Mouse (Mus musculus): ENCODE results near the gene Dmrta2. TPM values are rescaled to one million over a fixed set of nuclear protein-coding genes. Genes with fewer than 3 reads are reported as not detected.

Gene Dmrta2
- polyA plus RNA-seq, 2 experiments, result 0.04 TPM; not detected in 1

DNA sequence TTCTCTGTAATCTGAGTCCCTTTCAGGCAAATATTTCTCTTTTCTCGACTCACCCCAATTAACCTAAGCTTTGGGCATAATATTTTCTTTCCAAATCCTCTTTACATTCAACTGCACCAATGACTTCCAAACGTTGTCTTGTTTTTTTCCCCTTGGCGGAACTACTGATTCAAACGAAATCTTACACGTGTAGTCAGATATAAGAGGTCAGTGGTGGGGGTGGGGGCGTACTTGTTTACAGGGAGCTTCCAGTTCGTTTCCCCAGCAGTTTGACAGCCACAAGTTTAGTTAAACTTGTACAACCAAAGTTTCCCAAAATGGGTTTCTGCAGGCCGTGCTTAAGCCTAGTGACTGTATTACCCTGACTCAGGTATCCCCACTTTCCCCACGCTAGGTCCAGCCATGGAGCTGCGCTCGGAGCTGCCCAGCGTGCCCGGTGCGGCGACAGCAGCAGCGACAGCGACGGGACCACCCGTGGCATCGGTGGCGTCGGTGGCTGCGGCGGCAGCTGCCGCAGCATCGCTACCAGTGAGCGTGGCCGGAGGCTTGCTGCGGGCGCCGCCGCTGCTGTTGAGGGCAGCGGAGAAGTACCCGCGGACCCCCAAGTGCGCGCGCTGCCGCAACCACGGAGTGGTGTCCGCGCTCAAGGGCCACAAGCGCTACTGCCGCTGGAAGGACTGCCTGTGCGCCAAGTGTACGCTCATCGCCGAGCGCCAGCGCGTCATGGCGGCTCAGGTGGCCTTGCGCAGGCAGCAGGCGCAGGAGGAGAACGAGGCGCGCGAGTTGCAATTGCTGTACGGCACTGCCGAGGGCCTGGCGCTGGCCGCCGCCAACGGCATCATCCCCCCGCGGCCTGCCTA lies 1.8 kb downstream of the Dmrta2 start:
- no peak for TF ChIP-seq EP300 (IDR thresholded peaks at IDR 0.05; ENCODE audit: low read depth)
- TF ChIP-seq CTCF (IDR thresholded peaks at IDR 0.05; ENCODE audit: low read depth), result no peak
- no peaks in the 10 kb centered on the region for H3K9me3 ChIP-seq (ENCODE audit: control insufficient read depth, low read length)
- H3K27ac ChIP-seq, result no peak overlapping the region
- no peak for DNase-seq (ENCODE audit: low read depth in 3 of 3, low spot score in 3 of 3)
- 2% methylated on average over 66 of the region's 66 CpGs for WGBS (ENCODE audit: insufficient replicate concordance)
- H3K9ac ChIP-seq (replicated peaks), result no peak overlapping the region
- H3K4me1 ChIP-seq (replicated peaks; ENCODE audit: control insufficient read depth in 2 of 2, insufficient read depth in 2 of 2, low read length in 1 of 2), result no peaks in the 10 kb centered on the region
- H3K36me3 ChIP-seq (replicated peaks; ENCODE audit: control insufficient read depth, insufficient read depth, low read depth), result no peaks in the 10 kb centered on the region
- peaks cover 100% of the 10 kb centered on the region for H3K27me3 ChIP-seq (ENCODE audit: control insufficient read depth, insufficient read depth, low read length)
- H3K4me2 ChIP-seq (ENCODE audit: low read depth), result no peak overlapping the region
- no peak overlapping the region for H3K4me3 ChIP-seq (ENCODE audit: insufficient read depth in 1 of 2, low read depth in 2 of 2, low read length in 2 of 2)
- no peak for ATAC-seq (ENCODE audit: insufficient read depth)

DNA sequence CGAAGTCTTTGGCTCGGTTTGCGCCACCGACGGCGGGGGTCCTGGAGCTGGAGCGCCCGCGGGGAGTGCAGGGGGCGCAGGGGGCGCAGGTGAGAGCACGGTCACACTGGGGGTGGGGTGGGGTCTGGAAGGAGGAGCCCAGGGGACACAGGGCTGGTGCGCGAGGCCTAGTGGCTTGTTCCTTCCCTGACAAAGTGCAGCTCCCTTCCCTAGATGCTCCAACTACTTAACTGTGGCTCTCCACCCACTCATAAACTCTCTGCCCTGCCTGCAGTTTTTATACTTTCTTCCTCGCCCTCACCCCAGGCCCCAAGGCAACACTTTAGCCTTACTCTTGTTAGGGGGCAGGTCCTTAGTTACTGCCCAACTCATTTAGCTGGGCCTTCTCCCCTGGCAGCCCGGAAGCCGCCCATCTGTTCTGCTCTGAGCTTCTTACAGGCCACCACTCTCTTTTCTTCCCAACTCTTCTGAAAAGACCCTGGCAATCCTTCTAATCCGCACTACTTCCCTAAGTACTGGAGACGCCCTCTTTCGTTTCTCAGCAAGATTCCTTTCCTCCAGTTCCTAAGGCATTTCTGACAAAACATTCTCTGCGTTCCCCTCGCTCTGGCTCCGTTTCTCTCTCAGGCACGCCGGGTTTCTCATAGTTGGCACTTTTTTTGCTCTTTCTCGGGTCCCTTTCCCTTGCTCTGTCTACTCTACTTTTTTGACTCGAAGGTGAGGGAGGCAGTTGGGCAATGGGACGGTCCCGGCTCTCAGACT lies 2.6 kb downstream of the Dmrta2 start:
- TF ChIP-seq CTCF (IDR thresholded peaks at IDR 0.05; ENCODE audit: low read depth), result no peak
- TF ChIP-seq EP300 (IDR thresholded peaks at IDR 0.05; ENCODE audit: low read depth), result no peak
- DNase-seq (ENCODE audit: low read depth in 3 of 3, low spot score in 3 of 3), result no peak
- H3K27me3 ChIP-seq (ENCODE audit: control insufficient read depth, insufficient read depth, low read length), result peaks cover 100% of the 10 kb centered on the region
- no peaks in the 10 kb centered on the region for H3K4me1 ChIP-seq (replicated peaks; ENCODE audit: control insufficient read depth in 2 of 2, insufficient read depth in 2 of 2, low read length in 1 of 2)
- no peak for ATAC-seq (ENCODE audit: insufficient read depth)
- no peaks in the 10 kb centered on the region for H3K36me3 ChIP-seq (replicated peaks; ENCODE audit: control insufficient read depth, insufficient read depth, low read depth)
- H3K4me3 ChIP-seq (ENCODE audit: insufficient read depth in 1 of 2, low read depth in 2 of 2, low read length in 2 of 2), result no peak overlapping the region
- no peaks in the 10 kb centered on the region for H3K9me3 ChIP-seq (ENCODE audit: control insufficient read depth, low read length)
- no peak overlapping the region for H3K4me2 ChIP-seq (ENCODE audit: low read depth)
- no peak overlapping the region for H3K9ac ChIP-seq (replicated peaks)
- 4% methylated on average over 29 of the region's 29 CpGs for WGBS (ENCODE audit: insufficient replicate concordance)
- H3K27ac ChIP-seq, result no peak overlapping the region

- H3K4me3 ChIP-seq (ENCODE audit: insufficient read depth in 1 of 2, low read depth in 2 of 2, low read length in 2 of 2), result no peak overlapping the region
- H3K4me1 ChIP-seq (replicated peaks; ENCODE audit: control insufficient read depth in 2 of 2, insufficient read depth in 2 of 2, low read length in 1 of 2), result no peaks in the 10 kb centered on the region
- no peak overlapping the region for H3K9ac ChIP-seq (replicated peaks)
- TF ChIP-seq EP300 (IDR thresholded peaks at IDR 0.05; ENCODE audit: low read depth), result no peak
- no peak for TF ChIP-seq CTCF (IDR thresholded peaks at IDR 0.05; ENCODE audit: low read depth)
- H3K27ac ChIP-seq, result no peak overlapping the region
- no peaks in the 10 kb centered on the region for H3K9me3 ChIP-seq (ENCODE audit: control insufficient read depth, low read length)
- H3K36me3 ChIP-seq (replicated peaks; ENCODE audit: control insufficient read depth, insufficient read depth, low read depth), result no peaks in the 10 kb centered on the region
- H3K27me3 ChIP-seq (ENCODE audit: control insufficient read depth, insufficient read depth, low read length), result peaks cover 100% of the 10 kb centered on the region
- DNase-seq (ENCODE audit: low read depth in 3 of 3, low spot score in 3 of 3) (no peak), ATAC-seq (ENCODE audit: insufficient read depth) (no peak)
- no peak overlapping the region for H3K4me2 ChIP-seq (ENCODE audit: low read depth)
- WGBS (ENCODE audit: insufficient replicate concordance), result 4% methylated on average over 28 of the region's 37 CpGs
Measured at GRCm38 (mm10) chr4:109981083-109981870, 3.4 kb downstream of the Dmrta2 start.

GRCm38 (mm10) chr4:109981871-109982680 lies 4.2 kb downstream of the Dmrta2 start:
- no peak for ATAC-seq (ENCODE audit: insufficient read depth)

More at GRCm38 (mm10) chr4:109981871-109982680, 4.2 kb downstream of the Dmrta2 start:
- Histone ChIP-seq H3K4me1 (replicated peaks; ENCODE audit: control insufficient read depth in 2 of 2, insufficient read depth in 2 of 2, low read length in 1 of 2) (no peaks in the 10 kb centered on the region), H3K27ac (no peak overlapping the region), H3K9me3 (ENCODE audit: control insufficient read depth, low read length) (no peaks in the 10 kb centered on the region), H3K4me2 (ENCODE audit: low read depth) (peak overlapping the region; percentile 33; the same call in 1 of the 2 replicates), H3K27me3 (ENCODE audit: control insufficient read depth, insufficient read depth, low read length) (peaks cover 100% of the 10 kb centered on the region), H3K9ac (replicated peaks) (no peak overlapping the region), H3K36me3 (replicated peaks; ENCODE audit: control insufficient read depth, insufficient read depth, low read depth) (no peaks in the 10 kb centered on the region), H3K4me3 (ENCODE audit: insufficient read depth in 1 of 2, low read depth in 2 of 2, low read length in 2 of 2) (0 out of 4 replicates have a peak overlapping the region, but pooled peaks of 1 of the 2 experiments have one; percentile 14)
- TF ChIP-seq EP300 (IDR thresholded peaks at IDR 0.05; ENCODE audit: low read depth) (no peak), CTCF (IDR thresholded peaks at IDR 0.05; ENCODE audit: low read depth) (no peak)
- 2% methylated on average over 89 of the region's 99 CpGs for whole genome bisulfite sequencing (ENCODE audit: insufficient replicate concordance)
- DNase-seq (ENCODE audit: low read depth in 3 of 3, low spot score in 3 of 3), result no peak

Data from liver, embryonic 14.5 days (tissue).